Mouse (Mus musculus) midbrain, embryonic 15.5 days (tissue): ENCODE data around the gene Ccr9. TPM values are rescaled to one million over a fixed set of nuclear protein-coding genes. Genes with fewer than 3 reads are reported as not detected.
"Not testable (repeated sequence)": the region's sequence is repeated elsewhere in the genome, so short reads cannot be mapped to it uniquely, and the experiment has no call there.

Experiments used
- ATAC-seq: fragments of 200-750 bp; cut with Nextera tagmentation; replicated peaks from 2 replicates; pipeline ENCODE4 v1.8.0; 2017; ENCODE audit warnings: moderate TSS enrichment
- H3K27ac ChIP-seq: fragments of 300-500 bp; sonication (generic); 2 replicates; pipeline ENCODE4 v1.5.1; 2015; ENCODE audit warnings: mild to moderate bottlenecking, inconsistent platforms
- H3K27me3 ChIP-seq: fragments of 300-500 bp; sonication (generic); replicated peaks from 2 replicates; pipeline ENCODE4 v1.6.1; 2015; ENCODE audit warnings: inconsistent platforms
- H3K36me3 ChIP-seq: fragments of 300-500 bp; sonication (generic); replicated peaks from 2 replicates; pipeline ENCODE4 v1.6.1; 2015; ENCODE audit warnings: inconsistent platforms
- H3K4me1 ChIP-seq: fragments of 300-500 bp; sonication (generic); 2 replicates; pipeline ENCODE4 v1.6.1; 2015; ENCODE audit warnings: inconsistent platforms
- H3K4me2 ChIP-seq: fragments of 300-500 bp; sonication (generic); 2 replicates; pipeline ENCODE4 v1.6.1; 2015; ENCODE audit warnings: inconsistent platforms, mild to moderate bottlenecking, moderate library complexity
- H3K4me3 ChIP-seq: fragments of 300-500 bp; sonication (generic); 2 replicates; pipeline ENCODE4 v1.5.1; 2015; ENCODE audit warnings: mild to moderate bottlenecking, inconsistent platforms
- H3K9ac ChIP-seq: fragments of 300-500 bp; sonication (generic); 2 replicates; pipeline ENCODE4 v1.6.1; 2015; ENCODE audit warnings: mild to moderate bottlenecking, inconsistent platforms
- H3K9me3 ChIP-seq: fragments of 300-500 bp; sonication (generic); 2 replicates; pipeline ENCODE4 v1.6.1; 2016; ENCODE audit warnings: inconsistent platforms
- WGBS: fragments of 180-500 bp; shearing (Covaris S2); methylation state at CpG from one replicate; pipeline ENCODE4 v1.1.7; 2015; ENCODE audit warnings: mixed read lengths; 5-methylcytosine and 5-hydroxymethylcytosine counted together
- polyA plus RNA-seq: library from polyadenylated mRNA; unstranded; fragments of >200 nt; fragmentation: Nextera tagmentation; extraction: Ambion mirVana; gene quantifications from 2 replicates; pipeline ENCODE4 v1.2.1, GENCODE M21; 2015

Ccr9 gene
- polyA plus RNA-seq, 1 experiment from 2014 or later: 0.59 TPM

- Histone ChIP-seq H3K4me1 (no peaks in the 10 kb centered on the region), H3K36me3 (no peaks in the 10 kb centered on the region), H3K9me3 (no peaks in the 10 kb centered on the region), H3K27me3 (no peaks in the 10 kb centered on the region), H3K27ac (no peak overlapping the region), H3K4me2 (no peak overlapping the region), H3K4me3 (no peak overlapping the region), H3K9ac (no peak overlapping the region)
- 76% methylated on average over 2 of the region's 2 CpGs for WGBS
- ATAC-seq: no peak
Measured at GRCm38 (mm10) chr9:123722737-123723493, 44.7 kb downstream of the Ccr9 start.

GRCm38 (mm10) chr9:123731271-123731670 lies 53.0 kb downstream of the Ccr9 start:
- Histone ChIP-seq H3K36me3 (no peaks in the 10 kb centered on the region), H3K9ac (no peak overlapping the region), H3K27me3 (no peaks in the 10 kb centered on the region), H3K4me3 (no peak overlapping the region), H3K4me1 (no peaks in the 10 kb centered on the region), H3K27ac (no peak overlapping the region), H3K9me3 (no peaks in the 10 kb centered on the region), H3K4me2 (no peak overlapping the region)
- ATAC-seq: no peak
- WGBS: 79% methylated on average over 3 of the region's 3 CpGs

DNA sequence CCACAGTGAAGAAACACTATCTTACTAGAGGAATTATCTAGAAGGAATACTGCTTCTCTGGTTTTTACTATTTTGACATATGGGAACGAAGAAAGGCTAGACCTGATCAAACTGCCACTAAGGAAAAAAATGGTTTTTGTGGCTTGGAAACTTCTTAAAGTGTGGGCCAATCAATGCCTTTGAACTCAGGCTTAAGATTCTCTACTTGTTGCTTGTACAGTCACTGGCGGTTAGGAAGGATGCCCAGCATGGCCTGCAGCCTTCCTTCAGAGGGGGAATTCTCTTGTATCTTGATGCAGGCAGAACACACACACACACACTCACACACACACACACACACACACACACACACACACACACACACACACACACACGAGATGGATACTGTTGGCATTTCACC lies 55.9 kb downstream of the Ccr9 start:
- Histone ChIP-seq H3K9ac (no peak overlapping the region), H3K27ac (no peak overlapping the region), H3K9me3 (no peaks in the 10 kb centered on the region), H3K4me1 (no peaks in the 10 kb centered on the region), H3K36me3 (no peaks in the 10 kb centered on the region), H3K27me3 (no peaks in the 10 kb centered on the region), H3K4me2 (no peak overlapping the region), H3K4me3 (no peak overlapping the region)
- no peak for ATAC-seq
- 68% methylated on average over 3 of the region's 3 CpGs for WGBS

GRCm38 (mm10) chr9:123740799-123741198 lies 62.6 kb downstream of the Ccr9 start:
- no peaks in the 10 kb centered on the region for H3K27me3 ChIP-seq
- WGBS: 80% methylated on average over 4 of the region's 4 CpGs
- H3K4me2 ChIP-seq: no peak overlapping the region
- H3K9me3 ChIP-seq: no peaks in the 10 kb centered on the region
- no peak overlapping the region for H3K9ac ChIP-seq
- H3K4me1 ChIP-seq: no peaks in the 10 kb centered on the region
- no peak overlapping the region for H3K4me3 ChIP-seq
- H3K27ac ChIP-seq: no peak overlapping the region
- H3K36me3 ChIP-seq: no peaks in the 10 kb centered on the region
- ATAC-seq: no peak

- not testable (repeated sequence) for ATAC-seq, H3K9ac ChIP-seq
- 94% methylated on average over 8 of the region's 8 CpGs for WGBS
Measured at GRCm38 (mm10) chr9:123749687-123750086, 71.4 kb downstream of the Ccr9 start.

GRCm38 (mm10) chr9:123754333-123754732 lies 76.1 kb downstream of the Ccr9 start:
- no peaks in the 10 kb centered on the region for H3K27me3 ChIP-seq
- WGBS: 95% methylated on average over 4 of the region's 4 CpGs

More at GRCm38 (mm10) chr9:123749687-123750086, 71.4 kb downstream of the Ccr9 start:
- not testable (repeated sequence) for H3K9me3 ChIP-seq, H3K36me3 ChIP-seq, H3K4me1 ChIP-seq, H3K4me3 ChIP-seq, H3K27me3 ChIP-seq, H3K4me2 ChIP-seq, H3K27ac ChIP-seq

GRCm38 (mm10) chr9:123756752-123757151 lies 78.5 kb downstream of the Ccr9 start:
- ATAC-seq: no peak
- no peak overlapping the region for H3K27ac ChIP-seq
- no peak overlapping the region for H3K9ac ChIP-seq

More at GRCm38 (mm10) chr9:123754333-123754732, 76.1 kb downstream of the Ccr9 start:
- Histone ChIP-seq H3K36me3 (no peaks in the 10 kb centered on the region), H3K4me2 (no peak overlapping the region), H3K27ac (no peak overlapping the region), H3K4me3 (no peak overlapping the region), H3K4me1 (no peaks in the 10 kb centered on the region), H3K9ac (no peak overlapping the region), H3K9me3 (no peaks in the 10 kb centered on the region)
- no peak for ATAC-seq

DNA sequence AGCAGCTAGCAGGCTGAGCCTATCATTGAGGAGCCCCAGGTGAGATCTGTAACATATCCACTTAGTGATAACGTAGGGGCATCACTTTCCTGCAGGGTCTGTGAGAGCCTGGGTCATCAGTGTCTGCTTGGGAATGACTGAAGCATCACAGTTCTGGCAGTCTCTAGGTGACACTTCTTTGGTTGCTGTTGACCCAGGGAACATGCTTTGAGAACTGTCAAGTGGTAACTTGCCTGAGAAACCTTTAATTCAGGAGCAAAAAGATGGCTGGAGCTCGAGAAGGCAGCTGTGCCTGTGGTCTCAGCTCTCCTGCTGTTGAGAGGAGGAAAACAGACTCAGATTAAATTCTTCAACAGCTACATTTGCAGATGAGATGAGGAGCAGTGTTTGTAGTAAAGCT lies 79.1 kb downstream of the Ccr9 start:
- Histone ChIP-seq H3K9me3 (no peaks in the 10 kb centered on the region), H3K4me3 (no peak overlapping the region), H3K27me3 (no peaks in the 10 kb centered on the region), H3K4me1 (no peaks in the 10 kb centered on the region), H3K9ac (no peak overlapping the region), H3K36me3 (no peaks in the 10 kb centered on the region), H3K4me2 (no peak overlapping the region), H3K27ac (no peak overlapping the region)
- WGBS: 58% methylated on average over 2 of the region's 2 CpGs
- ATAC-seq: no peak

More at GRCm38 (mm10) chr9:123756752-123757151, 78.5 kb downstream of the Ccr9 start:
- Histone ChIP-seq H3K9me3 (no peaks in the 10 kb centered on the region), H3K27me3 (no peaks in the 10 kb centered on the region), H3K4me1 (no peaks in the 10 kb centered on the region), H3K4me3 (no peak overlapping the region), H3K4me2 (no peak overlapping the region), H3K36me3 (no peaks in the 10 kb centered on the region)
- WGBS: 91% methylated on average over 3 of the region's 3 CpGs

GRCm38 (mm10) chr9:123758156-123758555 lies 79.9 kb downstream of the Ccr9 start:
- 82% methylated on average over 1 of the region's 1 CpGs for WGBS
- no peak for ATAC-seq
- no peaks in the 10 kb centered on the region for H3K4me1 ChIP-seq
- H3K9ac ChIP-seq: no peak overlapping the region
- no peaks in the 10 kb centered on the region for H3K9me3 ChIP-seq
- no peak overlapping the region for H3K4me3 ChIP-seq
- H3K36me3 ChIP-seq: no peaks in the 10 kb centered on the region
- no peak overlapping the region for H3K27ac ChIP-seq
- H3K27me3 ChIP-seq: no peaks in the 10 kb centered on the region
- H3K4me2 ChIP-seq: no peak overlapping the region

GRCm38 (mm10) chr9:123758645-123759044 lies 80.4 kb downstream of the Ccr9 start:
- no peak overlapping the region for H3K27ac ChIP-seq
- H3K4me3 ChIP-seq: no peak overlapping the region
- H3K4me1 ChIP-seq: no peaks in the 10 kb centered on the region
- H3K9ac ChIP-seq: no peak overlapping the region
- ATAC-seq: no peak
- no peaks in the 10 kb centered on the region for H3K27me3 ChIP-seq
- no peaks in the 10 kb centered on the region for H3K36me3 ChIP-seq
- H3K4me2 ChIP-seq: no peak overlapping the region
- no peaks in the 10 kb centered on the region for H3K9me3 ChIP-seq
- 74% methylated on average over 4 of the region's 4 CpGs for WGBS

- no peaks in the 10 kb centered on the region for H3K27me3 ChIP-seq
- ATAC-seq: no peak
- H3K27ac ChIP-seq: no peak overlapping the region
- WGBS: 86% methylated on average over 3 of the region's 3 CpGs
- H3K36me3 ChIP-seq: no peaks in the 10 kb centered on the region
- no peak overlapping the region for H3K4me2 ChIP-seq
- H3K4me3 ChIP-seq: no peak overlapping the region
- H3K9ac ChIP-seq: no peak overlapping the region
- H3K9me3 ChIP-seq: no peaks in the 10 kb centered on the region
- no peaks in the 10 kb centered on the region for H3K4me1 ChIP-seq
Measured at GRCm38 (mm10) chr9:123760806-123761205, 82.6 kb downstream of the Ccr9 start.

- Histone ChIP-seq H3K9ac (no peak overlapping the region), H3K27me3 (no peaks in the 10 kb centered on the region), H3K4me3 (no peak overlapping the region), H3K4me2 (no peak overlapping the region), H3K36me3 (no peaks in the 10 kb centered on the region), H3K9me3 (no peaks in the 10 kb centered on the region), H3K27ac (no peak overlapping the region), H3K4me1 (no peaks in the 10 kb centered on the region)
- ATAC-seq: no peak
- WGBS: 90% methylated on average over 4 of the region's 4 CpGs
Measured at GRCm38 (mm10) chr9:123762886-123763285, 84.6 kb downstream of the Ccr9 start.

- Histone ChIP-seq H3K4me2 (no peak overlapping the region), H3K4me3 (no peak overlapping the region), H3K36me3 (no peaks in the 10 kb centered on the region), H3K27ac (no peak overlapping the region), H3K27me3 (no peaks in the 10 kb centered on the region), H3K9ac (no peak overlapping the region), H3K9me3 (no peaks in the 10 kb centered on the region), H3K4me1 (no peaks in the 10 kb centered on the region)
- 84% methylated on average over 3 of the region's 3 CpGs for WGBS
- ATAC-seq: no peak
Measured at GRCm38 (mm10) chr9:123763771-123764170, 85.5 kb downstream of the Ccr9 start.
